Mouse (Mus musculus) ovary, postnatal 14 days (tissue): ENCODE measurements around the gene Rmi2.
"Not testable (repeated sequence)": the region's sequence is repeated elsewhere in the genome, so short reads cannot be mapped to it uniquely, and the experiment has no call there.

Source experiments
- DNase-seq: peaks from one replicate; pipeline ENCODE4 v3.0.0; 2022; ENCODE audit warnings: low spot score

The Rmi2 gene

GRCm38 (mm10) chr16:10827766-10828460 is 6.9 kb upstream of the Rmi2 start:
- no peak for DNase-seq

GRCm38 (mm10) chr16:10828461-10828805 is 6.4 kb upstream of the Rmi2 start:
- no peak for DNase-seq

GRCm38 (mm10) chr16:10834542-10834910 is 333 bp upstream of the Rmi2 start:
- DNase-seq: no peak

- DNase-seq: no peak
These were observed 1.5 kb downstream of the Rmi2 start for GRCm38 (mm10) chr16:10836388-10836787.

- no peak for DNase-seq
These were observed 2.4 kb downstream of the Rmi2 start for GRCm38 (mm10) chr16:10837250-10837649.

- no peak for DNase-seq
These were observed 3.0 kb downstream of the Rmi2 start for GRCm38 (mm10) chr16:10837903-10838302.

- no peak for DNase-seq
These were observed 3.8 kb downstream of the Rmi2 start for GRCm38 (mm10) chr16:10838487-10839245.

- no peak for DNase-seq
These were observed 5.2 kb downstream of the Rmi2 start for GRCm38 (mm10) chr16:10840018-10840417.

- DNase-seq: no peak
These were observed 7.5 kb downstream of the Rmi2 start for GRCm38 (mm10) chr16:10842282-10842855.

- no peak for DNase-seq
These were observed 8.8 kb downstream of the Rmi2 start for GRCm38 (mm10) chr16:10843486-10844318.

- DNase-seq: no peak
These were observed 9.4 kb downstream of the Rmi2 start for GRCm38 (mm10) chr16:10844319-10844670.

GRCm38 (mm10) chr16:10845952-10846351 is 11.1 kb downstream of the Rmi2 start:
- DNase-seq: no peak

- peak; percentile 54 for DNase-seq
These were observed 11.6 kb downstream of the Rmi2 start for GRCm38 (mm10) chr16:10846503-10846902.

- DNase-seq: peak; percentile 66
These were observed 15.4 kb downstream of the Rmi2 start for GRCm38 (mm10) chr16:10849965-10850861.

- no peak for DNase-seq
These were observed 16.0 kb downstream of the Rmi2 start for GRCm38 (mm10) chr16:10850905-10851304.

- not testable (repeated sequence) for DNase-seq
These were observed 17.4 kb downstream of the Rmi2 start for GRCm38 (mm10) chr16:10852216-10852615.

- DNase-seq: no peak
These were observed 24.9 kb downstream of the Rmi2 start for GRCm38 (mm10) chr16:10859726-10860245.

GRCm38 (mm10) chr16:10861408-10861807 is 26.5 kb downstream of the Rmi2 start:
- no peak for DNase-seq

- DNase-seq: no peak
These were observed 30.2 kb downstream of the Rmi2 start for GRCm38 (mm10) chr16:10864833-10865591.

- no peak for DNase-seq
These were observed 30.7 kb downstream of the Rmi2 start for GRCm38 (mm10) chr16:10865592-10865987.
